Mouse (Mus musculus): ENCODE data around the gene Fam189a1. TPM values are rescaled to one million over a fixed set of nuclear protein-coding genes. Genes with fewer than 3 reads are reported as not detected.

Gene Fam189a1
- polyA plus RNA-seq, 1 experiment from 2014 or later: 0.74 TPM

GRCm38 (mm10) chr7:65031741-65032140, 124.6 kb downstream of the Fam189a1 start:
- TF ChIP-seq CTCF (IDR thresholded peaks at IDR 0.05; ENCODE audit: low read depth): no peak
- Histone ChIP-seq H3K4me1 (replicated peaks; ENCODE audit: insufficient read depth, low read length) (no peaks in the 10 kb centered on the region), H3K27me3 (ENCODE audit: insufficient read depth, low read length) (no peaks in the 10 kb centered on the region), H3K4me2 (ENCODE audit: low read length) (no peak overlapping the region), H3K9ac (ENCODE audit: low read depth, low read length) (no peak overlapping the region), H3K9me3 (replicated peaks; ENCODE audit: low read length) (no peaks in the 10 kb centered on the region), H3K36me3 (ENCODE audit: insufficient read depth, low read length) (no peaks in the 10 kb centered on the region), H3K4me3 (replicated peaks; ENCODE audit: low read depth, low read length) (no peak overlapping the region), H3K27ac (no peak overlapping the region)
- WGBS: 83% methylated on average over 7 of the region's 7 CpGs
- ATAC-seq (replicated peaks; ENCODE audit: low FRiP score, low read depth) (no peak), DNase-seq (ENCODE audit: low spot score) (no peak)

GRCm38 (mm10) chr7:65031195-65031594, 125.2 kb downstream of the Fam189a1 start:
- DNase-seq (ENCODE audit: low spot score) (no peak), ATAC-seq (replicated peaks; ENCODE audit: low FRiP score, low read depth) (no peak)
- Histone ChIP-seq H3K9ac (ENCODE audit: low read depth, low read length) (no peak overlapping the region), H3K27me3 (ENCODE audit: insufficient read depth, low read length) (no peaks in the 10 kb centered on the region), H3K4me2 (ENCODE audit: low read length) (no peak overlapping the region), H3K9me3 (replicated peaks; ENCODE audit: low read length) (no peaks in the 10 kb centered on the region), H3K4me3 (replicated peaks; ENCODE audit: low read depth, low read length) (no peak overlapping the region), H3K27ac (no peak overlapping the region), H3K4me1 (replicated peaks; ENCODE audit: insufficient read depth, low read length) (no peaks in the 10 kb centered on the region), H3K36me3 (ENCODE audit: insufficient read depth, low read length) (no peaks in the 10 kb centered on the region)
- whole genome bisulfite sequencing: 84% methylated on average over 6 of the region's 6 CpGs
- no peak for TF ChIP-seq CTCF (IDR thresholded peaks at IDR 0.05; ENCODE audit: low read depth)

GRCm38 (mm10) chr7:65029985-65030384, 126.4 kb downstream of the Fam189a1 start:
- 87% methylated on average over 16 of the region's 16 CpGs for WGBS
- DNase-seq (ENCODE audit: low spot score): no peak
- Histone ChIP-seq H3K9ac (ENCODE audit: low read depth, low read length) (no peak overlapping the region), H3K27me3 (ENCODE audit: insufficient read depth, low read length) (no peaks in the 10 kb centered on the region), H3K9me3 (replicated peaks; ENCODE audit: low read length) (no peaks in the 10 kb centered on the region), H3K27ac (no peak overlapping the region), H3K4me3 (replicated peaks; ENCODE audit: low read depth, low read length) (no peak overlapping the region), H3K4me1 (replicated peaks; ENCODE audit: insufficient read depth, low read length) (no peaks in the 10 kb centered on the region), H3K4me2 (ENCODE audit: low read length) (no peak overlapping the region), H3K36me3 (ENCODE audit: insufficient read depth, low read length) (no peaks in the 10 kb centered on the region)
- no peak for ATAC-seq (replicated peaks; ENCODE audit: low FRiP score, low read depth)
- TF ChIP-seq CTCF (IDR thresholded peaks at IDR 0.05; ENCODE audit: low read depth): no peak

- Histone ChIP-seq H3K4me1 (replicated peaks; ENCODE audit: insufficient read depth, low read length) (no peaks in the 10 kb centered on the region), H3K27ac (no peak overlapping the region), H3K9me3 (replicated peaks; ENCODE audit: low read length) (no peaks in the 10 kb centered on the region), H3K36me3 (ENCODE audit: insufficient read depth, low read length) (no peaks in the 10 kb centered on the region), H3K4me2 (ENCODE audit: low read length) (no peak overlapping the region), H3K9ac (ENCODE audit: low read depth, low read length) (no peak overlapping the region), H3K27me3 (ENCODE audit: insufficient read depth, low read length) (no peaks in the 10 kb centered on the region), H3K4me3 (replicated peaks; ENCODE audit: low read depth, low read length) (no peak overlapping the region)
- 53% methylated on average over 2 of the region's 2 CpGs for WGBS
- TF ChIP-seq CTCF (IDR thresholded peaks at IDR 0.05; ENCODE audit: low read depth): no peak
- DNase-seq (ENCODE audit: low spot score): peak; percentile 2
- no peak for ATAC-seq (replicated peaks; ENCODE audit: low FRiP score, low read depth)
Observed at GRCm38 (mm10) chr7:65021298-65021697, 135.1 kb downstream of the Fam189a1 start.

- no peak overlapping the region for H3K9ac ChIP-seq (ENCODE audit: low read depth, low read length)
- H3K4me3 ChIP-seq (replicated peaks; ENCODE audit: low read depth, low read length): no peak overlapping the region
- no peak for ATAC-seq (replicated peaks; ENCODE audit: low FRiP score, low read depth)
- no peaks in the 10 kb centered on the region for H3K4me1 ChIP-seq (replicated peaks; ENCODE audit: insufficient read depth, low read length)
- no peak overlapping the region for H3K4me2 ChIP-seq (ENCODE audit: low read length)
- H3K9me3 ChIP-seq (replicated peaks; ENCODE audit: low read length): no peaks in the 10 kb centered on the region
- whole genome bisulfite sequencing: 65% methylated on average over 8 of the region's 8 CpGs
- TF ChIP-seq CTCF (IDR thresholded peaks at IDR 0.05; ENCODE audit: low read depth): no peak
- H3K27ac ChIP-seq: no peak overlapping the region
- DNase-seq (ENCODE audit: low spot score): no peak
- no peaks in the 10 kb centered on the region for H3K27me3 ChIP-seq (ENCODE audit: insufficient read depth, low read length)
- no peaks in the 10 kb centered on the region for H3K36me3 ChIP-seq (ENCODE audit: insufficient read depth, low read length)
Observed at GRCm38 (mm10) chr7:65018036-65018679, 138.2 kb downstream of the Fam189a1 start.

GRCm38 (mm10) chr7:65017348-65017747, 139.0 kb downstream of the Fam189a1 start:
- no peak for ATAC-seq (replicated peaks; ENCODE audit: low FRiP score, low read depth)
- DNase-seq (ENCODE audit: low spot score): no peak
- Histone ChIP-seq H3K4me3 (replicated peaks; ENCODE audit: low read depth, low read length) (no peak overlapping the region), H3K36me3 (ENCODE audit: insufficient read depth, low read length) (no peaks in the 10 kb centered on the region), H3K9ac (ENCODE audit: low read depth, low read length) (no peak overlapping the region), H3K4me2 (ENCODE audit: low read length) (no peak overlapping the region), H3K27me3 (ENCODE audit: insufficient read depth, low read length) (no peaks in the 10 kb centered on the region), H3K9me3 (replicated peaks; ENCODE audit: low read length) (no peaks in the 10 kb centered on the region), H3K27ac (no peak overlapping the region), H3K4me1 (replicated peaks; ENCODE audit: insufficient read depth, low read length) (no peaks in the 10 kb centered on the region)
- 66% methylated on average over 5 of the region's 5 CpGs for WGBS
- no peak for TF ChIP-seq CTCF (IDR thresholded peaks at IDR 0.05; ENCODE audit: low read depth)

- Histone ChIP-seq H3K9ac (ENCODE audit: low read depth, low read length) (no peak overlapping the region), H3K4me1 (replicated peaks; ENCODE audit: insufficient read depth, low read length) (no peaks in the 10 kb centered on the region), H3K27me3 (ENCODE audit: insufficient read depth, low read length) (no peaks in the 10 kb centered on the region), H3K36me3 (ENCODE audit: insufficient read depth, low read length) (no peaks in the 10 kb centered on the region), H3K9me3 (replicated peaks; ENCODE audit: low read length) (no peaks in the 10 kb centered on the region), H3K27ac (no peak overlapping the region), H3K4me2 (ENCODE audit: low read length) (no peak overlapping the region), H3K4me3 (replicated peaks; ENCODE audit: low read depth, low read length) (no peak overlapping the region)
- no peak for TF ChIP-seq CTCF (IDR thresholded peaks at IDR 0.05; ENCODE audit: low read depth)
- no peak; the same call in 1 of the 2 replicates for ATAC-seq (replicated peaks; ENCODE audit: low FRiP score, low read depth)
- DNase-seq (ENCODE audit: low spot score): peak; percentile 46
- WGBS: 29% methylated on average over 6 of the region's 6 CpGs
Observed at GRCm38 (mm10) chr7:65011133-65011532, 145.2 kb downstream of the Fam189a1 start.

Measured in kidney, postnatal 0 days (tissue).